Mouse (Mus musculus): ENCODE measurements around the gene Gatc.

DNA sequence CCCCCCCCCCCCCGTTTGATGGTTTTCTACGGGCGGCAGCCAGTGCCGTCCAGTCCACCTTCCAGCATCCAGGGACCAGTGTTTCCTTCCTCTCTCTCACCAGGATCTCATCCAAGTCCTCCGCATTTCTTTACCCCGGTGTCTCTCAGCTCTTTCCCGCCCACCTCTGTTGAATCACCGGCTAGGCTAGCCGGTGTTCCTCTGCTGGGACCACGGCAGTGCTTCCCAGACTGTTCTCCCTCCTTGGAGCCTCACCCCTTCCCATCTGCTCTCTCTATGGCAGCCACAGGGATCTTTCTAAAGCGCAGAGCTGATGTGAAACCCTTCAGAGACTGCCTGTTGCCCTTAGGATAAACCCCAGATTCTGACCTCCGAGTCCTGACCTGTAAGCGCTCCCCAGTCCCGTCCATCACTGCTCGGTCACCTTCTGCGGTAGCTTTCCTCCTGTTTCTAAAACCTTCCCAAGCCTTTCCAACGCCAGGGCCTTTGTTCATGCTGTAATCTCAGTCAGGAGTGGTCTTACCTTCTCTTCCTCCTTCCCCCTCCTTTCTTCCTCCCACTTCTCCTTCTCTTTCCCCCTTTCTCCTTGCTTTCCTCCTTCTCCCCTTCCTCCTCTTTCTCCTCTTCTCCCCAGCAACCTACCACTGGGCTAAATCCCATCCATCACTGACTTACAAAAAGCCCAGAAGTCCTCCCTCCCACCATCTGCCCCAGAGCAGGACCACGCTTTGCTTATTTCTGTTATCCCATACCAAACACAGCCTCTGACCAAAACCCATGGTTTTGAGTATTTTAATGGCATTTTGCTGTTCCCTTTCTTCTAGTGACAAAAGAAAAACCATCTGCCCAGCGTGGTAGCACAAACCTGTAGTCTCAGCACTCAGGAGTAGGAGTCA is 22.1 kb upstream of the Gatc start:
- no peak for TF ChIP-seq NELFE (IDR thresholded peaks at IDR 0.05; ENCODE audit: low read depth, low read length)
- no peak for TF ChIP-seq HCFC1 (IDR thresholded peaks at IDR 0.05; ENCODE audit: low read depth, low read length)
- no peak for TF ChIP-seq ETS1 (conservative IDR thresholded peaks at IDR 0.05; ENCODE audit: low read depth, low read length)
- no peak for TF ChIP-seq MAX (IDR thresholded peaks at IDR 0.05; ENCODE audit: low read length)
- no peak for TF ChIP-seq CTCF (conservative IDR thresholded peaks at IDR 0.05 in 1 of 2, IDR thresholded peaks at IDR 0.05 in 1 of 2; ENCODE audit: low read depth in 2 of 2, low read length in 2 of 2)
- TF ChIP-seq SIN3A (IDR thresholded peaks at IDR 0.05; ENCODE audit: low read length), result no peak

Measured in CH12.LX (cell line).